Mouse (Mus musculus) cerebellum, adult 2 months (tissue): ENCODE results near the gene Pycard. TPM values are rescaled to one million over a fixed set of nuclear protein-coding genes. Genes with fewer than 3 reads are reported as not detected.
A peak's percentile ranks its signal among the peaks of the same experiment; 100 is the strongest.
"Not testable (repeated sequence)": the region's sequence is repeated elsewhere in the genome, so short reads cannot be mapped to it uniquely, and the experiment has no call there.

Source experiments
- DNase-seq, 2 experiments: peaks; one replicate each; pipeline ENCODE4 v3.0.0; 2021
- H3K27ac ChIP-seq: fragments of 200-500 bp; 2 replicates; pipeline ENCODE4 v1.5.1; 2012; ENCODE audit warnings: low read length, control low read depth, inconsistent platforms; ENCODE audit not compliant: insufficient read depth
- H3K27me3 ChIP-seq: fragments of 200-500 bp; 2 replicates; pipeline ENCODE4 v1.6.1; 2012; ENCODE audit warnings: inconsistent platforms, mild to moderate bottlenecking, low read length, moderate library complexity; ENCODE audit not compliant: control insufficient read depth, insufficient read depth
- H3K4me1 ChIP-seq: fragments of 200-500 bp; 2 replicates; pipeline ENCODE4 v1.6.1; 2011; ENCODE audit warnings: low read length; ENCODE audit not compliant: control insufficient read depth, insufficient read depth
- H3K4me3 ChIP-seq: fragments of 200-500 bp; replicated peaks from 2 replicates; pipeline ENCODE3; 2011; ENCODE audit warnings: mild to moderate bottlenecking, low read depth, low read length, control low read depth; ENCODE audit not compliant: insufficient read depth
- CTCF ChIP-seq: fragments of 200-500 bp; IDR thresholded peaks from 2 replicates; pipeline ENCODE4 v1.5.1; 2011; ENCODE audit warnings: low read depth, mild to moderate bottlenecking, control low read depth, low read length, moderate library complexity, borderline replicate concordance; ENCODE audit not compliant: insufficient read depth
- POLR2A ChIP-seq: fragments of 200-500 bp; IDR thresholded peaks from 2 replicates; pipeline ENCODE4 v1.6.1; 2011; ENCODE audit warnings: low read length, control low read depth, borderline replicate concordance; ENCODE audit not compliant: insufficient read depth
- WGBS: fragments of 180-500 bp; shearing (Covaris S2); methylation state at CpG from one replicate; pipeline ENCODE4 v1.1.7; 2018; 5-methylcytosine and 5-hydroxymethylcytosine counted together
- polyA plus RNA-seq: library from polyadenylated mRNA; depleted of rRNA; stranded (reverse); fragments of >200 nt; gene quantifications from 2 replicates; pipeline ENCODE4 v1.2.3, GENCODE M21; 2012

The Pycard gene
- polyA plus RNA-seq, 1 experiment, result 3.9 TPM

- 86% methylated on average over 4 of the region's 4 CpGs for WGBS
- H3K27me3 ChIP-seq, result no peaks in the 10 kb centered on the region
- TF ChIP-seq CTCF, result no peak
- TF ChIP-seq POLR2A, result no peak
- no peak overlapping the region for H3K4me3 ChIP-seq
- H3K27ac ChIP-seq, result no peak overlapping the region
- no peaks in the 10 kb centered on the region for H3K4me1 ChIP-seq
- no peak for DNase-seq
Measured at GRCm38 (mm10) chr7:128024932-128025331, 31.3 kb upstream of the Pycard start.

DNA sequence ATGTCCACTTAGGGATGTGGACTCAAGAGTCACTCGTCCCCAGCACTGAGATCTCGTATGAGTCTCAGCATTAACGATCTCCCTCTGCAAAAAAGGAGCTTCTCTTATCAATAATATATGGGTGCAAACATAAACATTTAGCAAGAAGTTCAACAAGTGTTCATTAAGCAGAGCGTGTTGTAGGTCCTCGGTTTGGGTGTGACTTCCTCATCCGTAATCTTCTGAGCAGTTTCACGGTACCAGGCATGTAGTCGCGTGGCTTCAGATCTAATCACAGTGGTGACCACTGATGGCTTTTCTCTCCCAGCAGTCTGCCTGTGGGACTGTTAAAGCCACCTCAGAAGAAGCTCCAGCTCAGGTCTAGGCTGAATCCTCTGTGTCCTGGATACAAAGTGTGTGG lies 30.7 kb upstream of the Pycard start:
- no peak for TF ChIP-seq CTCF
- TF ChIP-seq POLR2A, result no peak
- Histone ChIP-seq H3K27me3 (no peaks in the 10 kb centered on the region), H3K27ac (no peak overlapping the region), H3K4me3 (no peak overlapping the region), H3K4me1 (no peaks in the 10 kb centered on the region)
- no peak for DNase-seq
- 93% methylated on average over 9 of the region's 9 CpGs for WGBS

GRCm38 (mm10) chr7:128023565-128023964 lies 29.9 kb upstream of the Pycard start:
- no peak for DNase-seq

GRCm38 (mm10) chr7:128022974-128023373 lies 29.3 kb upstream of the Pycard start:
- TF ChIP-seq CTCF (0 out of 2 replicates have a peak, but pooled peaks have one; percentile 11), POLR2A (no peak)
- H3K27me3 ChIP-seq, result no peaks in the 10 kb centered on the region
- 67% methylated on average over 8 of the region's 8 CpGs for WGBS
- no peak for DNase-seq
- H3K4me1 ChIP-seq, result no peaks in the 10 kb centered on the region
- H3K27ac ChIP-seq, result no peak overlapping the region
- H3K4me3 ChIP-seq, result no peak overlapping the region

More at GRCm38 (mm10) chr7:128023565-128023964, 29.9 kb upstream of the Pycard start:
- WGBS, result 83% methylated on average over 4 of the region's 4 CpGs
- no peak overlapping the region for H3K27ac ChIP-seq
- TF ChIP-seq POLR2A, result no peak
- no peak overlapping the region for H3K4me3 ChIP-seq
- H3K27me3 ChIP-seq, result no peaks in the 10 kb centered on the region
- H3K4me1 ChIP-seq, result no peaks in the 10 kb centered on the region

GRCm38 (mm10) chr7:128019187-128019586 lies 25.5 kb upstream of the Pycard start:
- Histone ChIP-seq H3K4me3 (no peak overlapping the region), H3K27ac (no peak overlapping the region), H3K4me1 (no peaks in the 10 kb centered on the region), H3K27me3 (no peaks in the 10 kb centered on the region)
- TF ChIP-seq POLR2A (no peak), CTCF (no peak)
- DNase-seq, result no peak
- 95% methylated on average over 2 of the region's 2 CpGs for whole genome bisulfite sequencing

- no peak for DNase-seq
- 86% methylated on average over 3 of the region's 3 CpGs for WGBS
Measured at GRCm38 (mm10) chr7:128018275-128018674, 24.6 kb upstream of the Pycard start.

DNA sequence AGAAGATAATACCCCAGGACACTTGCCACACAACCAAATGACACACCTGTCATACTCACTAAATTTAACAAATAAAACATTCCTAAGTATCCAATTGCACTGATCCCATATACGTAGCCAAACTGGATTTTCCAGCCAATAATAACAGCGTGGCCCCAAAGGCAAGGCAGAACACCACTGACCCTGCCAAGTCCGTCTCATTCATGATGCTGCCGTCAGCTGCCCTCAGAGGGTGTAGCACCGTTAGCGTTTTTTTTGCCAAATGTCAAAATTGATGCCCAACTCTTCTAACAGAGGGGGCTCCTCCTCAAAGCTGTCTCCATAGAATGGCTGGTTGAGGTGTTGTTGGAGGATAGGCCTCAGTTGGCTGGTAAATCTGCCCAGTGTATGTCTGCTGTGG lies 23.0 kb upstream of the Pycard start:
- 45% methylated on average over 6 of the region's 6 CpGs for WGBS
- H3K27ac ChIP-seq, result no peak overlapping the region
- no peak for TF ChIP-seq POLR2A
- TF ChIP-seq CTCF, result no peak
- no peak overlapping the region for H3K4me3 ChIP-seq
- H3K4me1 ChIP-seq, result no peaks in the 10 kb centered on the region
- no peak for DNase-seq
- no peaks in the 10 kb centered on the region for H3K27me3 ChIP-seq

More at GRCm38 (mm10) chr7:128018275-128018674, 24.6 kb upstream of the Pycard start:
- Histone ChIP-seq H3K27me3 (no peaks in the 10 kb centered on the region), H3K27ac (no peak overlapping the region), H3K4me3 (no peak overlapping the region), H3K4me1 (no peaks in the 10 kb centered on the region)
- TF ChIP-seq POLR2A (no peak), CTCF (no peak)

- H3K27ac ChIP-seq, H3K27me3 ChIP-seq, H3K4me3 ChIP-seq, DNase-seq, H3K4me1 ChIP-seq: not testable (repeated sequence)
- WGBS, result 90% methylated on average over 5 of the region's 5 CpGs
Measured at GRCm38 (mm10) chr7:128016134-128016533, 22.5 kb upstream of the Pycard start.
